Mouse (Mus musculus) liver, adult 2 months (tissue): ENCODE measurements at regions not wholly inside any gene's neighbourhood (a gene's known extent, or its start where the extent isn't known, plus 50 kb on each side); places are given as distances from the start of the nearest gene placed in this dataset.

Experiments used
- CTCF ChIP-seq: fragments of 200-500 bp; IDR thresholded peaks from 2 replicates; pipeline ENCODE4 v1.5.1; 2011; ENCODE audit warnings: low read depth, low read length, control low read depth
- POLR2A ChIP-seq: fragments of 200-500 bp; IDR thresholded peaks from 2 replicates; pipeline ENCODE4 v1.6.1; 2011; ENCODE audit warnings: low read length, control low read depth; ENCODE audit not compliant: insufficient read depth; ENCODE audit errors: extremely low read depth

GRCm38 (mm10) chr19:59844270-59844669 lies 99.2 kb downstream of the Rab11fip2 start:
- TF ChIP-seq CTCF (no peak), POLR2A (no peak)
